Mouse (Mus musculus): ENCODE measurements at regions not wholly inside any gene's neighbourhood (a gene's known extent, or its start where the extent isn't known, plus 50 kb on each side); places are given as distances from the start of the nearest gene placed in this dataset.

DNA sequence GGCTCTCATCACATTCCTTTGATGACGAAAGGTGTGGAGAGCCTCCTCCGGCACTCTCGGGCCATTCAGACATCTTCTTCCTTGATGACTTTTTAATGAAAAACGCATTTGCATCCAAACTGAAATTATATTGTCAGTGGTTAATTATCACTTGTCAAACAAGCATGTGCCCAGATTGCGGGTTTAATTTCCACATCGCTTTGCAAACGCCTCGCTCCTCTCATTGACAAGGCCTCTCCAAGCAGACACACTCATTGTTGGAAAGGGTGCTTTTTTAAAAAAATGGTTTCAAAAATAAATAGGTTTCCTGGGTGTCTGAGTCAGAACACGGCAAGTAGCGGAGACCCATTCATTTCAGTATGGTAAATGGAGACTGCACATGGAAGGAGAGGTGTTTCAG, 240.1 kb downstream of the Ptpru start:
- Histone ChIP-seq H3K27me3 (replicated peaks) (no peaks in the 10 kb centered on the region), H3K9ac (no peak overlapping the region), H3K9me3 (no peaks in the 10 kb centered on the region), H3K36me3 (replicated peaks) (no peaks in the 10 kb centered on the region), H3K4me2 (no peak overlapping the region), H3K4me1 (no peaks in the 10 kb centered on the region), H3K4me3 (no peak overlapping the region), H3K27ac (no peak overlapping the region)
- ATAC-seq (replicated peaks) = no peak
- WGBS = 93% methylated on average over 10 of the region's 10 CpGs

DNA sequence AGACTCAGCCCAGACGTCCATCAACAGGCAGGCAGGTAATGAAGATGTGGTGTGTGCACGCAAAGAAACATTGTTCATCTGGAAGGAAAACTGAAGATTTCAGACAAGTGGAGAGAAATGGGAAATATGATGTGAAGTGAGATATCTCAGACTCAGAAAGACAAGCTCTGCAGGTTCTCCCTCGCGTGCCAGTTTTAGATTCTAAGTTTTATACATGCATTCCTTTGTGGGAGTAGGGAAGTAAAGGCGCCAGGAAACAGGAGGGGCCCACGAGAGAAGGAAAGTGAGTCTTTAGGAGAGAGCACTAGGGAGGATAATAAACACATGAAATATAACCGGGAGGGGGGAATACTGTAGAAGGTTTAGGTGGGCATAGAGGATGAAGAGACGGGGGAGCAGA, 223.7 kb downstream of the Ptpru start:
- Histone ChIP-seq H3K27me3 (replicated peaks) (no peaks in the 10 kb centered on the region), H3K36me3 (replicated peaks) (no peaks in the 10 kb centered on the region), H3K9me3 (no peaks in the 10 kb centered on the region), H3K27ac (no peak overlapping the region), H3K4me1 (no peaks in the 10 kb centered on the region), H3K4me2 (no peak overlapping the region), H3K4me3 (no peak overlapping the region), H3K9ac (no peak overlapping the region)
- ATAC-seq (replicated peaks) = no peak
- 78% methylated on average over 8 of the region's 8 CpGs for WGBS

DNA sequence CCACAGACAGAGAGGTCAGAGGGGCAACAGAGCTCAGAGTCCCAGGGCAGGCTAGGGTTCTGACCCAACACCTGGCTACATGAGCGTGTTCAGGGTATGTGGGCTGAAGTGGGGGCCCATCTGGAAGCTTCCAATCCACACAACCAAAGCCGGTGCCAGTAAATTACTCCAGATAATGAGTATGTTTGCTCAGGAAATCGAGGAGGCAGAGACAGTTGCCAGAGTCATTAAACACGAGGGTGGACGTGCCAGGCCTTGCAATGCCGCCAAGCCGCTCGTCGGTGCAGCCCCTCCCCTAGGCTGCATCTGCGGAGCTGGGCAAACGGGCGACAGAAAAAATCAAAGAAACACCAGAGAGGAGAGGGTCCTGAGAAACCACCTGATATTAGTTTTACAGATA, 222.5 kb downstream of the Ptpru start:
- Histone ChIP-seq H3K9me3 (no peaks in the 10 kb centered on the region), H3K36me3 (replicated peaks) (no peaks in the 10 kb centered on the region), H3K4me1 (no peaks in the 10 kb centered on the region), H3K4me2 (no peak overlapping the region), H3K4me3 (no peak overlapping the region), H3K9ac (no peak overlapping the region), H3K27ac (no peak overlapping the region), H3K27me3 (replicated peaks) (no peaks in the 10 kb centered on the region)
- 81% methylated on average over 12 of the region's 12 CpGs for WGBS
- ATAC-seq (replicated peaks) = no peak

DNA sequence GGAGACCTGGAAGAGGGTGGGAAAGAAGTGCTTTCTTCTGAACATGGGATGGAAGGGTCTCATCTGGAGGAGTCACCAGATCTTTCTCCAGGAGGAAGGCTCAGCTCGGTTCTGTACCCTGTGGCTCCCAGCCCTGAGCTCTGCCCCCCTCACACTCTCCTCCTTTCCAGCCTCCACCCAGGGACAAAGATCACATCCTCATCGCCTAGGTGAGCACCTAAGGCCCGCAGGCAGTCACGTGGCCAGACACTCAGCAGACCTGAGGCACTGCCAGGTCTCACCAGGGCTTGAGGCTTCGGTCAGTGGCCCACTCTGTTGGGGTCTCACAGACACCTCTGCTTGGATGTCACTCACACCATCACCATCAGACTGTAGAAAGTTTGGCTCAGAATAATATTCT, 200.0 kb downstream of the Ptpru start:
- Histone ChIP-seq H3K4me3 (no peak overlapping the region), H3K4me2 (no peak overlapping the region), H3K36me3 (replicated peaks) (no peaks in the 10 kb centered on the region), H3K9me3 (no peaks in the 10 kb centered on the region), H3K27me3 (replicated peaks) (no peaks in the 10 kb centered on the region), H3K4me1 (peaks cover 11% of the 10 kb centered on the region), H3K27ac (no peak overlapping the region), H3K9ac (no peak overlapping the region)
- no peak for ATAC-seq (replicated peaks)
- WGBS = 78% methylated on average over 5 of the region's 5 CpGs

DNA sequence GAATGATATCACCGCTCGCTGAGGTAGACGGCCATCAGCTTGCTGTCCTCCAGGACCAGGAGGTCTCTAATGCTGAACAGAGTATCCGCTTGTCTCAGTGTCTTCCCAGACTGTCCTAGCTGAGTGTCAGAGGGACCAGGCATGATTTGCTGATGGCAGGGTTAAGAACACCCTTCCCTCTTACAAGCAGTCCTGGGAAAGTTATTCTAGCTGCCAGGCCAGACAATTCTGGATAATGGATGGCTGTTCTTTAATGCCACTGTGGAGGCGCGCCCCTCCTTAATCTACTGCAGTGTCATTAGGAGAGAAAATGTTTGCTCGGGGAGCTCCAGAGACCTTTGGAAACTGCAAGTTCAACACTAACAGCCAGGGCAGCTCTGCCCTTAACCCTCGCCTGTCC, 182.1 kb downstream of the Ptpru start:
- Histone ChIP-seq H3K4me2 (no peak overlapping the region), H3K27ac (no peak overlapping the region), H3K9ac (no peak overlapping the region), H3K4me1 (no peaks in the 10 kb centered on the region), H3K27me3 (replicated peaks) (no peaks in the 10 kb centered on the region), H3K36me3 (replicated peaks) (no peaks in the 10 kb centered on the region), H3K4me3 (no peak overlapping the region), H3K9me3 (no peaks in the 10 kb centered on the region)
- WGBS = 65% methylated on average over 8 of the region's 8 CpGs
- no peak for ATAC-seq (replicated peaks)

DNA sequence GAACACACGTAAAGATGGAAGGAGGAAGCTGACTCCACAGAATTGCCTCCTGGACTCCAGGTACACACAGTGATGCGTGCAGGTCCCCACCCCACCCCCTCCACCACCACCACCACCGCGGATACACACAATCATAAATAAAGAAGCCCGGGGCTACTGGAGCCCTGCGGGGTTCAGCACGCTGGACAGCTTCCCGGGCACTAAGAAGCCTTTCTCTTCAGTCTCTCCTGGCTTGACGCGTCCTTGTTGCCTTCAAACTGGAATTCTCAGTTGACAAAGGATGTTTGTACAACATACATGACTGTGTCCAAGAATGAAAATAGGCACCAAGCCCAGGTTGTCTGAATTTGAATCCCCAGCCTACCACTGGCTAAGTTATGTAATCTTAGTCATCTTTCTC, 180.2 kb downstream of the Ptpru start:
- no peak for ATAC-seq (replicated peaks)
- H3K4me3 ChIP-seq = no peak overlapping the region
- H3K9me3 ChIP-seq = no peaks in the 10 kb centered on the region
- no peaks in the 10 kb centered on the region for H3K36me3 ChIP-seq (replicated peaks)
- WGBS = 29% methylated on average over 10 of the region's 10 CpGs
- no peaks in the 10 kb centered on the region for H3K27me3 ChIP-seq (replicated peaks)
- no peak overlapping the region for H3K9ac ChIP-seq
- no peak overlapping the region for H3K27ac ChIP-seq
- H3K4me2 ChIP-seq = no peak overlapping the region
- no peaks in the 10 kb centered on the region for H3K4me1 ChIP-seq

DNA sequence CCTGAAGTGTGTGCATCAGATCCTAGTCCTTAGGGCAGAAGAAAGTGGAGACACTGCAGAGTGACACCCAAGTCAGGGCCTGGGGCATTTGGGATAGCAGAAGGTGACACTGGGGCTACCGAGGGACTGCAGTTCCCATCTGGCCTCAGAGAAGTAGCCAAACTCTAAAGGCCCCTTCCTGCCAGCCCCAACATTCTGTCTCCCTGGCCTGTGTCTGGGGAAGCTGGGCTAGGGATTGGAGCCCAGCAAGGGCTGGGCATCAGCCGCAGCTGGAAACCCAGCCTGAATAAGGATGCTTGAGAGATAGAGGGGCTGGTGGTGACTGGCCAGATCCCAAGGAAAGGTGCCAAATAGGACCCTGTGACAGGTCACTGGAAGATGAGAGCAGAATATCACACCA, 177.2 kb downstream of the Ptpru start:
- Histone ChIP-seq H3K27me3 (replicated peaks) (no peaks in the 10 kb centered on the region), H3K4me2 (no peak overlapping the region)
- 94% methylated on average over 2 of the region's 2 CpGs for WGBS

DNA sequence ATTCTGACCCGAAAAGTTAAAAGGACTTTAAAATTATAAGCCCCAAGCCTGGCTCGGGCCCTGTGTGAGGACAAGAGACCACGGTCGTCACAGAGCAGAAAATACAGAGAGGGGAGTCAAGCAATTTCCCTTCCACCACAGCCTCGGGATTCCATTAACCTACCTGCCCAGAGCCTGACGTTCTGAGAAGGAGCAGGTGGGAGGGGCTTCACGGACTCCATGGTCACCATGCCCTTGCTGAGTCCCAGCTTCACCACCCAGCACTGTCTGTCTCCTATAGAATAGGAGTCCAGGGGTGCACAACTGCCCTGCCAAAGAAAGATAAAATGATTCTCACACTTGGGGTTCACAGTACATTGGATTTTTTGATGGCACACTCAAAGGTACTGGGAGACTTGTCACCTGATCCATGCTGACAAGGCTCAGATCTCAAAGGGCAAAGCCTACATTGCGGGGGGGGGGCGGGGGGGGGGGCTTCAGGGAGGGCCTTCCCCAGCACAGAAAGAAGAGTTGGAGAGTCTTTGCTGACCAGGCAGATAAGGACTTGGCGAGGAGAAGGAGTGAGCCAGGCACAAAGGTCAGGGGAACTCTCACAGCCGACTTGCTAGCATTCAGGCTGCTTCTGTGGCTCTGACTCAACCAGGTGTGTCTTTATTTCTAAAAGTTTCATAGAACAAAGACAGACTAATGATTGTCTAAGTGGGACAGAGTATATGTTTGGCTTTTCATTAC, 166.1 kb downstream of the Ptpru start:
- ATAC-seq (replicated peaks) = no peak
- no peaks in the 10 kb centered on the region for H3K4me1 ChIP-seq
- H3K27me3 ChIP-seq (replicated peaks) = no peaks in the 10 kb centered on the region
- no peak overlapping the region for H3K4me3 ChIP-seq
- H3K4me2 ChIP-seq = no peak overlapping the region
- H3K9me3 ChIP-seq = no peaks in the 10 kb centered on the region
- no peak overlapping the region for H3K9ac ChIP-seq
- 61% methylated on average over 11 of the region's 11 CpGs for WGBS
- no peak overlapping the region for H3K27ac ChIP-seq
- no peaks in the 10 kb centered on the region for H3K36me3 ChIP-seq (replicated peaks)

More for the DNA sequence above, 177.2 kb downstream of the Ptpru start:
- H3K4me3 ChIP-seq = no peak overlapping the region
- no peaks in the 10 kb centered on the region for H3K9me3 ChIP-seq
- H3K9ac ChIP-seq = no peak overlapping the region
- H3K36me3 ChIP-seq (replicated peaks) = no peaks in the 10 kb centered on the region
- H3K27ac ChIP-seq = no peak overlapping the region
- no peaks in the 10 kb centered on the region for H3K4me1 ChIP-seq
- no peak for ATAC-seq (replicated peaks)

DNA sequence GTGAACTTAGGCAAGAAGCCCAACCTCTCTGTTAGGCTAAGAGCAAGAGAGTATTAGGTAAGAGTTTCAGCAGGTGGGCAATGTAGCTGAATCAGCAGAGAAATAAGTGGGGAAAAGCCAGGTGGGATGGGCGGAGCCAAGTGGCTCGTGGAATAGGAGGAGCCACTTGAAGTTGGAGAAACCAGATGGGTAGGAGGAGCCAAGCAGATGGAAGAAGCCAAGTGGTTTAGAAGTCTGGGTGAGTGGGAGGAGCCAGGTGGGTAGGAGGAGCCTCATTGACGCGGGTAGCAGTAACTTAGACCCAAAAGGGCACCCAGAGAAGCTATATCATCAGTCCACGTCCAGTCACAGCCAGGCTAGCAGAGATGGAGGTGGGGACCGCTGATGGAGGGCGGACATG, 160.1 kb downstream of the Ptpru start:
- Histone ChIP-seq H3K4me2 (no peak overlapping the region), H3K4me1 (no peaks in the 10 kb centered on the region), H3K9ac (no peak overlapping the region), H3K27me3 (replicated peaks) (no peaks in the 10 kb centered on the region), H3K36me3 (replicated peaks) (no peaks in the 10 kb centered on the region), H3K4me3 (no peak overlapping the region), H3K9me3 (no peaks in the 10 kb centered on the region), H3K27ac (no peak overlapping the region)
- 83% methylated on average over 7 of the region's 7 CpGs for WGBS
- no peak for ATAC-seq (replicated peaks)

DNA sequence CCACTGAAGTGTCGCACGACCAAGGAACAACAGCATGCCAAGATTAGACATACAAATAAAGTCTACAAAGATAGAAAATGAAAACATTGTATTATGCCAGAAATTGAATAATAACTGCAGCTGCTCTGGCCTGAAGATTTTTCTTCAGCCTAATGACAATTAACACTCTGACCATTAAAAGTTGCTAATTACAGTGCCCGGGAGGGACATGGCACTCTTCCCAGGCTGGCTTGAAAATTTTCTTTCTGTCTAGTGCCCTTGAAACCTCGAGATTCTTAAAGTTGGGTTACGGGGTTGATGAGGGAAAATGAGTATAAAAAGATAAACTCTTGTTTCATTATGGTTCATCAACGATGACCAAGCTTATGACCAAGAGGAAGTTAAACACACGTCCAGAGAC, 154.9 kb downstream of the Ptpru start:
- Histone ChIP-seq H3K27me3 (replicated peaks) (no peaks in the 10 kb centered on the region), H3K4me3 (no peak overlapping the region), H3K9ac (no peak overlapping the region), H3K9me3 (no peaks in the 10 kb centered on the region), H3K4me1 (no peaks in the 10 kb centered on the region), H3K27ac (no peak overlapping the region), H3K4me2 (no peak overlapping the region), H3K36me3 (replicated peaks) (no peaks in the 10 kb centered on the region)
- 74% methylated on average over 7 of the region's 7 CpGs for WGBS
- no peak for ATAC-seq (replicated peaks)

DNA sequence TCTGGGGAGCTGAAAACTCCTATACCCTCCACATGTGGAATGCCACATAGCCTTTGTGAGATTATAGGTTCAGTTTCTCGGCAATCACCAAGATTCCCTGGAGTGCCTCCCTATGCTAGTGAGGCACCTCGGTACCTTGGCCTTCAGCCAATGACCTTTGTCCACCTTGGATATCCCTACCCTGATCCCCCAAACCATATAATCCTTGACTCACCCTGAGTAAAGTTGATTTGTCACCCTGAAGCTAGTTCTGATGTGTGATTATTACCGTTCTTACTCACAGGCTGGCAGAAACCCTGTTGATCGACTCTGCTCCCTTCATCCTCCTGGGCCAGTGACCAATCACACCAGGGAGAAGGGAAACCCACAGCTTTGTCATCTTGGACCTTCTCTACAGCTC, 152.5 kb downstream of the Ptpru start:
- Histone ChIP-seq H3K4me3 (no peak overlapping the region), H3K9me3 (no peaks in the 10 kb centered on the region), H3K36me3 (replicated peaks) (no peaks in the 10 kb centered on the region), H3K27ac (no peak overlapping the region), H3K4me2 (no peak overlapping the region), H3K27me3 (replicated peaks) (no peaks in the 10 kb centered on the region), H3K9ac (no peak overlapping the region), H3K4me1 (no peaks in the 10 kb centered on the region)
- WGBS = 88% methylated on average over 4 of the region's 4 CpGs
- no peak for ATAC-seq (replicated peaks)

DNA sequence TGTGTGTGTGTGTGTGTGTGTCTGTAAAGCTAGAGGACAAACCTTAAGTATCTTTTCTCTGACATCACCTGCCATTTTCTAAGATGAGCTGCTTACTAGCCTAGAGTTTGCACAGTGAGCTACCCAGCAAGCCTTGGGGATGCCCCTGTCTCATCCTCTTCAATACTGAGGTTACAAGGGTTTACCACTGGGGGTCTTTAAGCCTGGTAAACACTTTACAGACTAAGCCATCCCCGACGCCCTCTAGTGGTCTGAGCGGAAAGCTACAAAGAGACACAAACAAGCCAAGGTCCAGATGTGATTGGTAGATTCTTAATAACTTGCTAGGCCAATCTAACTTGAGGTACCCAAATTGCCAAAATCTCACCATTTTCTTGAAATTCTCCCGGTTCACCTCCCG, 143.9 kb downstream of the Ptpru start:
- Histone ChIP-seq H3K4me2 (no peak overlapping the region), H3K36me3 (replicated peaks) (no peaks in the 10 kb centered on the region), H3K4me1 (no peaks in the 10 kb centered on the region), H3K27me3 (replicated peaks) (no peaks in the 10 kb centered on the region), H3K9ac (no peak overlapping the region), H3K4me3 (no peak overlapping the region), H3K27ac (no peak overlapping the region), H3K9me3 (no peaks in the 10 kb centered on the region)
- ATAC-seq (replicated peaks) = no peak
- 11% methylated on average over 5 of the region's 5 CpGs for whole genome bisulfite sequencing

DNA sequence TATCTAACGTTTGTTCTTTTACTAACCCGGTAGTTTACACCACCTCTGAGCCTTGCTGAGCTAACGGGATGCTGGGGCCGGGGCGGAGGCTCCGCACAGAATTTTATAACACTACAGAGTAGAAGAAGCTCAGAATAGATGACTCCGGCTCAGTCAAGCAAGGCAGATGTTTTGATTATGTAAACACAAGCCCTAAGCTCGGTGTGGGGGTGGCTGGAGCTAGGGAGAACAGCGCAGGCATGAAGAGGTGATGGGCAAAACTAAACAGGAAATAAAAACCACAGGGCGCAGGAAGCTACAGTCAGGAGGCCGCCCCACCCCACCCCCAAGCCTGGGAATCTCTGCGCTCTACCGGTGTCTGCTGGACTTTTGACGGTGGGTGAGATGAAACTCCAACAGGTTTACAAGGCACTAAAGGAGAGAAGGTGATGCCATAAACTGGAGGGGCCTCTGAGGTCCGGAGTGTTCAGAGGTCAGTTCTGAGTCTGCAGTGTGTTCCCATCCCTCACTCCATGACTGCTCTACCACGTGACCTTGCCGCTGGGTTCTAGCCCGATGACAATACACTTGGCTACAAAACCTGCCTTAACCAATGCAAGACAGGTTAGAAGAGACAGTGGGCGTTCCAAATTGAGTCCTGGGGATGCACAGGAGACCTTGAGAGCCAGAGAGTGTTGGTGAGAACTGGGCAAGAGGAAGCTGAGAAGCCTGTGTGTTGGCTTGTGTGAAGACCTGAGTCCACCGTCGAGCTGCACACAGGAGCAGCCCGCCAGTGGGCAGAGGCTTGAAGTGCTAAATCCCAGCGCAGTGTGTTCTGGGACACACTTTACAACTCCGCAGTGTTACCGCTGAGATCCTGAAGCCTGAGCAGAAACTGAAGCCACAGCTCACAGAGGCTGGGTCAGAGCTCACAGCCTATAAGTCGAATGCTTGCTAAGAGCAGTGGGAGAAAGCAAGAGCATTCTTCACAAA, 141.9 kb downstream of the Ptpru start:
- H3K4me1 ChIP-seq = no peaks in the 10 kb centered on the region
- H3K36me3 ChIP-seq (replicated peaks) = no peaks in the 10 kb centered on the region
- no peak for ATAC-seq (replicated peaks)
- H3K9me3 ChIP-seq = no peaks in the 10 kb centered on the region
- WGBS = 77% methylated on average over 26 of the region's 26 CpGs
- H3K27me3 ChIP-seq (replicated peaks) = no peaks in the 10 kb centered on the region
- no peak overlapping the region for H3K4me2 ChIP-seq
- H3K27ac ChIP-seq = no peak overlapping the region
- H3K9ac ChIP-seq = no peak overlapping the region
- no peak overlapping the region for H3K4me3 ChIP-seq

Data from midbrain, embryonic 15.5 days (tissue).